Mouse (Mus musculus) midbrain, embryonic 16.5 days (tissue): ENCODE measurements at regions not wholly inside any gene's neighbourhood (a gene's known extent, or its start where the extent isn't known, plus 50 kb on each side); places are given as distances from the start of the nearest gene placed in this dataset.

Experiments
- ATAC-seq: fragments of 200-750 bp; cut with Nextera tagmentation; 2 replicates; pipeline ENCODE4 v1.8.0; 2017; ENCODE audit warnings: moderate TSS enrichment
- H3K27ac ChIP-seq: fragments of 300-500 bp; sonication (generic); 2 replicates; pipeline ENCODE4 v1.5.1; 2014; ENCODE audit warnings: mild to moderate bottlenecking, low read length, mixed read lengths
- H3K27me3 ChIP-seq: fragments of 300-500 bp; sonication (generic); 2 replicates; pipeline ENCODE4 v1.6.1; 2014; ENCODE audit warnings: low read depth, low read length, mixed read lengths; ENCODE audit not compliant: control insufficient read depth, insufficient read depth
- H3K36me3 ChIP-seq: fragments of 300-500 bp; sonication (generic); 2 replicates; pipeline ENCODE4 v1.6.1; 2014; ENCODE audit warnings: mild to moderate bottlenecking, low read length, moderate library complexity, mixed read lengths; ENCODE audit not compliant: control insufficient read depth, insufficient read depth
- H3K4me1 ChIP-seq: fragments of 300-500 bp; sonication (generic); 2 replicates; pipeline ENCODE4 v1.6.1; 2014; ENCODE audit warnings: mild to moderate bottlenecking, low read length, mixed read lengths; ENCODE audit not compliant: control insufficient read depth, insufficient read depth
- H3K4me2 ChIP-seq: fragments of 300-500 bp; sonication (generic); 2 replicates; pipeline ENCODE4 v1.6.1; 2014; ENCODE audit warnings: mild to moderate bottlenecking, low read length, mixed read lengths
- H3K4me3 ChIP-seq: fragments of 300-500 bp; sonication (generic); 2 replicates; pipeline ENCODE4 v1.5.1; 2014; ENCODE audit warnings: low read depth, mild to moderate bottlenecking, low read length, moderate library complexity, mixed read lengths
- H3K9ac ChIP-seq: fragments of 300-500 bp; sonication (generic); 2 replicates; pipeline ENCODE4 v1.6.1; 2014; ENCODE audit warnings: low read depth, low read length, mixed read lengths
- H3K9me3 ChIP-seq: fragments of 300-500 bp; sonication (generic); replicated peaks from 2 replicates; pipeline ENCODE4 v1.6.1; 2014; ENCODE audit warnings: mild to moderate bottlenecking, low read length, mixed read lengths; ENCODE audit not compliant: control insufficient read depth, poor library complexity, severe bottlenecking
- WGBS: fragments of 180-500 bp; shearing (Covaris S2); extraction: QIAGEN DNeasy Blood & Tissue Kit; methylation state at CpG from one replicate; pipeline ENCODE4 v1.1.7; 2014; 5-methylcytosine and 5-hydroxymethylcytosine counted together

GRCm38 (mm10) chr2:178584970-178585566, 154.7 kb downstream of the Cdh26 start:
- Histone ChIP-seq H3K4me1 (peaks cover 5% of the 10 kb centered on the region), H3K9me3 (no peaks in the 10 kb centered on the region), H3K27me3 (no peaks in the 10 kb centered on the region), H3K4me3 (no peak overlapping the region), H3K9ac (no peak overlapping the region), H3K36me3 (no peaks in the 10 kb centered on the region), H3K4me2 (no peak overlapping the region), H3K27ac (no peak overlapping the region)
- no peak for ATAC-seq
- 80% methylated on average over 5 of the region's 5 CpGs for WGBS

GRCm38 (mm10) chr2:178587134-178587636, 156.9 kb downstream of the Cdh26 start:
- Histone ChIP-seq H3K27ac (no peak overlapping the region), H3K4me3 (no peak overlapping the region)
- ATAC-seq, result no peak

GRCm38 (mm10) chr2:178593743-178594142, 163.4 kb downstream of the Cdh26 start:
- no peak overlapping the region for H3K9ac ChIP-seq

More at GRCm38 (mm10) chr2:178587134-178587636, 156.9 kb downstream of the Cdh26 start:
- no peaks in the 10 kb centered on the region for H3K36me3 ChIP-seq
- H3K4me1 ChIP-seq, result no peaks in the 10 kb centered on the region
- no peak overlapping the region for H3K4me2 ChIP-seq
- no peaks in the 10 kb centered on the region for H3K27me3 ChIP-seq
- no peak overlapping the region for H3K9ac ChIP-seq
- H3K9me3 ChIP-seq, result no peaks in the 10 kb centered on the region
- 50% methylated on average over 7 of the region's 7 CpGs for whole genome bisulfite sequencing

DNA sequence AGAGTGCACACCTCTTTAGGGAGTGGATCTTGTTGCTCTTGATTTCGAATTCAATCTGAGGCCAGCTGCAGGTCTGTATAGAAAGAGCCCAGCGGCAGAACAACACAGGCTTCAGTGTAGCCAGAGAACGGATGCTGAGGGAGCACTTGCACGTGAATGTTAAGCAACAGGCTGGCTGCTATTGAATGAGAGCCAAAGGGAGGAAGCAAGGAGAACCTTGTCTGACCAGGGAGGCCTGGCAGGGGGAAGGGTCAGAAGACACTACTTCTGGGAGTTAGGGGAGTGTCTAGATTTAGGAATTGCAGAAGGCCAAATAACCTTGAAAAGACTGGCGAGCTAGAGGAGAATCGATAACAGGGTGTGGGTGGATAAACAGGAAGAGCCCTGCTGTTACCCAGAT, 163.8 kb downstream of the Cdh26 start:
- no peaks in the 10 kb centered on the region for H3K27me3 ChIP-seq
- no peaks in the 10 kb centered on the region for H3K36me3 ChIP-seq
- no peaks in the 10 kb centered on the region for H3K9me3 ChIP-seq
- H3K4me1 ChIP-seq, result peaks cover 8% of the 10 kb centered on the region; the same call in 1 of the 2 replicates
- H3K4me3 ChIP-seq, result no peak overlapping the region
- H3K27ac ChIP-seq, result no peak overlapping the region
- 31% methylated on average over 6 of the region's 6 CpGs for WGBS
- no peak for ATAC-seq
- no peak overlapping the region for H3K9ac ChIP-seq
- H3K4me2 ChIP-seq, result no peak overlapping the region

More at GRCm38 (mm10) chr2:178593743-178594142, 163.4 kb downstream of the Cdh26 start:
- 49% methylated on average over 9 of the region's 9 CpGs for WGBS
- no peak for ATAC-seq
- Histone ChIP-seq H3K9me3 (no peaks in the 10 kb centered on the region), H3K27ac (no peak overlapping the region), H3K4me1 (peaks cover 8% of the 10 kb centered on the region; the same call in 1 of the 2 replicates), H3K4me3 (no peak overlapping the region), H3K4me2 (no peak overlapping the region), H3K27me3 (no peaks in the 10 kb centered on the region), H3K36me3 (no peaks in the 10 kb centered on the region)

DNA sequence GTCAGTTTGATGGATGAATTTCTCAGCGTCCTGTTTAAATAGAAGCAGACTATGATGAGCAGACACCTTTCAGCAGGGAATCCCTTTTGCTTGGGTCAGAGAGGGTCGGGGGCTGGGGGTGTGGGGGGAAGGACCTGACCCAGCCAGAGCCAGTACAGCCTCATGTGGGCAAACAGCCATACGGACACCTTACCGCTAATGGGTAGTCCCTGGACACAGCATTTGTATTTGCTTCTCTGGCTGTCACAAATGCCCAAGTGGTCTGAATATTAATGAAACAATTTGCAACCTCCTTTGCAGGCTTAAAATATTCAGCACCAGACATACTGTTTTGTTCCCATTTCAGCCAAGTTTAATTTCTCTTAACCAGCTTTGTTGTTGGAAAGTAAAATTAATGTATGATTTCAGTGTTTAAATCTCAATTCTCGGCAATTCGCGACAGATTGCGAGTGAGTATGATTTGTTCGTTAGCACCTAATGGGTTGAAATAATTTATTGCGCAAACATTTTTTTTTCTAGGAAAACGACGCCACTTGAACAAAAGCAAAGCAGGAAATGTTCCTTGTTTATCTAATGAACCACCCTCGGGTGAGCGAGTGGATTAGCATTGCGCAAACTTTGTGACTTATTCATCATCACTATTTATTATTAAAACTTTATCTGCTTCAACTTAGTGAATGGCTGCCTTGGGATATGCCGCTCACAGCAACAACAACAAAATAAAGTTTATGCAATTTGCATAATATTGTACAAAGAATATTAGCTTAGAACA, 166.2 kb downstream of the Cdh26 start:
- Histone ChIP-seq H3K9me3 (no peaks in the 10 kb centered on the region), H3K36me3 (no peaks in the 10 kb centered on the region), H3K27me3 (no peaks in the 10 kb centered on the region), H3K4me2 (no peak overlapping the region), H3K27ac (no peak overlapping the region), H3K4me1 (peaks cover 8% of the 10 kb centered on the region; the same call in 1 of the 2 replicates), H3K4me3 (no peak overlapping the region), H3K9ac (no peak overlapping the region)
- WGBS, result 58% methylated on average over 16 of the region's 16 CpGs
- ATAC-seq, result no peak

GRCm38 (mm10) chr2:178597084-178597470, 166.7 kb downstream of the Cdh26 start:
- Histone ChIP-seq H3K27me3 (no peaks in the 10 kb centered on the region), H3K4me2 (no peak overlapping the region), H3K27ac (no peak overlapping the region), H3K9me3 (no peaks in the 10 kb centered on the region), H3K36me3 (no peaks in the 10 kb centered on the region), H3K4me1 (peaks cover 8% of the 10 kb centered on the region; the same call in 1 of the 2 replicates), H3K4me3 (no peak overlapping the region), H3K9ac (no peak overlapping the region)
- no peak for ATAC-seq
- WGBS, result 67% methylated on average over 7 of the region's 7 CpGs

GRCm38 (mm10) chr2:178598371-178598770, 168.0 kb downstream of the Cdh26 start:
- Histone ChIP-seq H3K9ac (no peak overlapping the region), H3K36me3 (no peaks in the 10 kb centered on the region), H3K4me1 (peaks cover 8% of the 10 kb centered on the region; the same call in 1 of the 2 replicates), H3K4me2 (no peak overlapping the region), H3K27me3 (no peaks in the 10 kb centered on the region), H3K9me3 (no peaks in the 10 kb centered on the region), H3K4me3 (no peak overlapping the region), H3K27ac (no peak overlapping the region)
- 98% methylated on average over 5 of the region's 5 CpGs for WGBS
- no peak for ATAC-seq

DNA sequence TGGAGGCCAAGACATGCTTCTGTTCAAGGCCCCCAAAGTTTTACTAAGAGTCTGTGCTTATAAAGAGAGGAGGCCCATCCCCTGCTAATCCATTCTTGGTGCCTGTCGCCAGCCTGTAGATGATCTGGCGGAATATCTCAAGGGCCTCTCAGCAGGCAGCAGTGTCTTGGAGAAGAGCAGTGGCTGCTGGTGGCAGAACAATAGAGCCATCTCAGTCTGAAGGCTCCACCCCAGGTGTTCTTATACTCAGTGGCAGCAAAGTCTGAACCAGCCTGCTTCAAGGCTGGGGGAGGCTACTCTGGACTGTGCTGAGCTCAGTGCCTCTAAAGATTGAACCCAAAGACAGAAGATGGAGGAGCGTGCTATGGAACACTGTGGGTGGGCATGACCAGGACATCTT, 168.5 kb downstream of the Cdh26 start:
- no peak overlapping the region for H3K4me2 ChIP-seq
- H3K36me3 ChIP-seq, result no peaks in the 10 kb centered on the region
- H3K4me3 ChIP-seq, result no peak overlapping the region
- peaks cover 5% of the 10 kb centered on the region; the same call in 1 of the 2 replicates for H3K4me1 ChIP-seq
- H3K27me3 ChIP-seq, result no peaks in the 10 kb centered on the region
- H3K27ac ChIP-seq, result no peak overlapping the region
- H3K9me3 ChIP-seq, result no peaks in the 10 kb centered on the region
- no peak overlapping the region for H3K9ac ChIP-seq
- WGBS, result 62% methylated on average over 3 of the region's 3 CpGs
- no peak for ATAC-seq

DNA sequence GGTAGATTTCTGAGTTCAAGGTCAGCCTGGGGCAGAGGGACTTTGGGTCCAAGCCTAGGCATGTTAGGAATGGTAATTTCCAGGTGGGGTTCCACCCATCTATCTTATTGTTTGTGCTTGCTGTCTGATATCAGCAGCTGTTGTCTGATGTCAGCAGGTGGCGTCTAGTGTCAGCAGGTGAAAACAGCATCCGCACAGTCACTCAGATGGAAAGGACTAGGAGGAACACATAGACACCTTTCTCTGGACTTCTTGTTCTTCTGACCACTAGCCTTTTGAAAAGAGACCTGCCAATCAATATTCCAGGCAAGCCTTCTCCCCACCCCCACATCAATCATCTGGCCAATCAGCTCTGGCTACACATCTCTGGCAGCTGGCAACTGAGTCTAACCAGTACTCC, 173.1 kb downstream of the Cdh26 start:
- 87% methylated on average over 2 of the region's 2 CpGs for WGBS
- Histone ChIP-seq H3K4me3 (no peak overlapping the region), H3K36me3 (no peaks in the 10 kb centered on the region), H3K4me1 (no peaks in the 10 kb centered on the region), H3K27me3 (no peaks in the 10 kb centered on the region), H3K9me3 (no peaks in the 10 kb centered on the region), H3K9ac (no peak overlapping the region), H3K27ac (no peak overlapping the region), H3K4me2 (no peak overlapping the region)
- no peak for ATAC-seq
